Mouse (Mus musculus): ENCODE data around the gene Pecam1. TPM values are rescaled to one million over a fixed set of nuclear protein-coding genes. Genes with fewer than 3 reads are reported as not detected.

The Pecam1 gene
- total RNA-seq, 2 experiments from 2014 or later, result 37.1 to 43.8 TPM

DNA sequence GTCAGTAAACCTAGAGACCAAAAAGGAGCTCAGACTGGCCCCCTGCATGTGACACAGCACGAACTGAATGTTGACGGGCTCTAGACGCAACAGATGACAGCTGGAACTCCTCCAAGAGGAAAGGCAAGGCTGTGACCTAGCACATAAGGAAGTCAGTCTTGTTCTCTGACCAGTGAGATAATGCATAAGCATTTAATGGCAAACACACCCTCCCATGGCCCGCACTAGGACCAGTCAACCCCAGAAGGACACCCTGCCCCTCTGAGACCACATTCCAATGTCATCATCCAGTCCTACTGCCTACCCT lies 136.1 kb downstream of the Pecam1 start:
- TF ChIP-seq CTCF (IDR thresholded peaks at IDR 0.05), result no peak
- Histone ChIP-seq H3K27ac (peak overlapping the region; percentile 93), H3K4me3 (no peak overlapping the region)
- no peak for DNase-seq
- intact Hi-C loops (cut with DNase I), result loop anchor here (5.0 kb wide), 1 partner anchor 102 kb away; no protein-coding TSS in a partner anchor

DNA sequence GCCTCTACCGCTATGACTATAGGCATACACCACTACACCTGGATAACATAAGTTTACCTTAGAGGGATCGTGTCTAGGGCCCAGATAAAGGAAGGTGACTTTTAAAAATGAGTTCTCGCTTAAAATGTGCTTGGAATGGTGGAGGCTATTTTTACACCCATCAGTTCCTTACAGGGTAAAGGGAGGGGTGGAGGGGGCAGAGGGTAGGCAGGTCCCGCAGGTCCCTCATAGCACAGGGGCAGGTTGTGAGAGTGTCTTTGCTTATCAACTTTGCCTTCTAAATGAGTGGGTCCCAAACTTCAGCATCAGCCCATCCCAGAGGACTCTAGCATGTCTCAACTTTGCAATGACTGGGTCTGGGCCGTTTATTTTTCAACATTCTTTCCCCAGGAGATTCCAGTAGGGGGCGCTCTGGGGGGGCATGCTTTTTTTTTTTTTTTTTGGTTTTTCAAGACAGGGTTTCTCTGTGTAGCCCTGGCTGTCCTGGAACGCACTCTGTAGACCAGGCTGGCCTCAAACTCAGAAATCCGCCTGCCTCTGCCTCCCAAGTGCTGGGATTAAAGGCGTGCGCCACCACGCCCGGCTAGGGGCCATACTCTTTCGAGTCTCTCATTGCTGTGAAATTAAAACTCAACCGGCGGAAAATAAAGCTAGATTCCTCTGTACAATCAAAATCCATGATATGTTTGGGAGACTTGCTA lies 136.6 kb downstream of the Pecam1 start:
- intact Hi-C loops (cut with DNase I), result loop anchor here (5.0 kb wide), 1 partner anchor 101 kb away; no protein-coding TSS in a partner anchor
- no peak for DNase-seq
- peak overlapping the region; percentile 93 for H3K27ac ChIP-seq
- peak; percentile 48; the same call in 1 of the 2 replicates for TF ChIP-seq CTCF (IDR thresholded peaks at IDR 0.05)
- H3K4me3 ChIP-seq, result peak overlapping the region; percentile 93

DNA sequence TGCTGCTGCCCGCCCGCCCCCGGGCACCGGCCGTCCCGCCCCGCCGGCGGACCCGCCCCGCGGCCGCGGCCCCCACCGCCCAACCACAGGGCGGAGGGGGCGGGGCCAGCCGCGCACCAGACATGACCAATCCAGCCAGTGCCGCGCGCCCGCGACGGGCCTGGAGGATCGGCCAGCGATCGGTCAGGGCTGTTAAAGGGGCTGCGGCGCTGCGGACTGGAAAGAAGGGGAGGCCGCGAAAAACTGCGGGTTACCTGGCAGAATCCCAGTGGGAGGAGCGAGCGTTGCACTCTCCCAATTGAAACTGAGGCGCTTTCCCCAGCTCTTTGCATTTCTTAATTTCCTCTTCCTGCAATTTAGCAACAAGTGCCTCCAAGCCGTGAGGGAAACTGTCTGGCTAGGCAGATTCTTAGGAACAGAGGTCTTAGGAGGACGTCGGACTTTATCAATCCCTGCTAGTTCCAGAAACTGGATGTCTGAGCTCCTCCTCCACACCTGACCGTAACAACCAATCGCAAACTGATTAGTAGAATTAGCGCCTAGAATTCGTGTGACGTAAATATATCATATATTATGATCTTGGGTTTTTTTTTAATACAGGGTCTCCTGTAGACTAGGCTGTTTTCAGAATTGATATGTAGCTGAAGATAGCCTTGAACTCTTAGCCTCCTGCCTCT lies 137.3 kb downstream of the Pecam1 start, which contains the start of gene Tex2:
Gene Tex2 (minus strand): TSS at position 463 of the 677 bp plus-strand sequence.
- intact Hi-C loops (cut with DNase I), result loop anchor here (5.0 kb wide), 1 partner anchor 101 kb away; no protein-coding TSS in a partner anchor
- Histone ChIP-seq H3K4me3 (peak within 1 kb of the TSS; percentile 93), H3K27ac (peak within 1 kb of the TSS; percentile 97)
- no peak for TF ChIP-seq CTCF (IDR thresholded peaks at IDR 0.05)
- DNase-seq, result peak; percentile 99

DNA sequence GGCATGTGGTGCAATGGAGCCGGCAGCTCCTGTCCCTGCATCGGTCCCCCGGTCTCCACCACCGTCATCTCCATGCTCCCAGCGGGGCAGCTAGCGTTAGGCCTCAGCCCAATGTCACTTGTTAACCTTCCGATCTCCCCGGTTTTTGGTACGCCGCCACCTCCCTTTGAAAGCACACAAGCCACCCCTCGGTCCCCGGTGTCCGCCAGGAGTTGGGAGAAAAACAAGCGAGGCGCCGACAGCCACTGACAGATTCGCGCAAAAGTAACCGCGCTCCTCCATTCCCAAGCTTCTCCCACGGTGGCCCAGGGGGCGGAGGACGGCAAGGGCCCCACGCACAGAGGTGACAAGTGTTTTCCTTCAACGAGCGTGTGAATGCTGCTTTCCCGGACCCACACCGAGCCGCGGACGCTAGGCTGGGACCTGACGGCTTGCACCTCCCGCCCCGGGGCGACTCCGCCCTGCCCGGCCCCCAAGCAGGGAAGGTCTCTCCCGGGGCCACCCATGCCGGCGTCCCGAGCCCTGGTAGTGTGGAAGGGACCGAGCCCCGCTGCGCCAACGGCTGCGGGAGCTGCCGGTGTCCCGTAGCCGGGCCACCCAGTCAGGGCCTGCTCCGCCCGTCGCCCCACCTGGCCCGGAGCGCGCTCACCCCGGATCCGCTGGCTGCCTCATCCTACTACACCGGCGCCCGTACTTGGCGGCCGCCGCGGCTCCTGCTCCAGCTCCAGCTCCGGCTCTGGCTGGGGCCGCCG lies 138.0 kb downstream of the Pecam1 start:
- intact Hi-C loops (cut with DNase I), result loop anchor here (5.0 kb wide), 1 partner anchor 100 kb away; no protein-coding TSS in a partner anchor
- no peak for TF ChIP-seq CTCF (IDR thresholded peaks at IDR 0.05)
- H3K27ac ChIP-seq, result peak overlapping the region; percentile 97
- DNase-seq, result peak; percentile 72
- peak overlapping the region; percentile 93 for H3K4me3 ChIP-seq

DNA sequence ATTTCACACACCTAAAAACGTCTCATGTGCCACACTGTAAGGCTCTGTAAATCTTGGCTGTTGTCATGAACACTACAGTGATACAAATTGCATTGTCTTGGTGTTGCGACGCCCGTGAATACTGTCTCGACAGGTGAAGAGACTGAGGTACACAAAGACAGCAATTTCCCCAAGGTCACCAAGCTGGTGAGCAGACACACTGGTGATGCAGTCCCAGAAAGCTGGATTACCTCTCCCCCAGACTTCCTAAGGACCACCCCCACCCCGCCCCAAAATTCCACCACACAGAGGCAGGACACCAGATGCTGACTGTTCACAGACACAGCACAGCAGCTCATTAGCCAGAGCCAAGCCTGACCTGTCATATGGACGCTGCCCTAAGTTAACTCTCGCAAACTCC lies 140.7 kb downstream of the Pecam1 start:
- no peak for DNase-seq
- TF ChIP-seq CTCF (IDR thresholded peaks at IDR 0.05), result no peak
- Histone ChIP-seq H3K27ac (no peak overlapping the region), H3K4me3 (no peak overlapping the region)
- intact Hi-C loops (cut with DNase I), result loop anchor here (5.0 kb wide), 1 partner anchor 97 kb away; no protein-coding TSS in a partner anchor

DNA sequence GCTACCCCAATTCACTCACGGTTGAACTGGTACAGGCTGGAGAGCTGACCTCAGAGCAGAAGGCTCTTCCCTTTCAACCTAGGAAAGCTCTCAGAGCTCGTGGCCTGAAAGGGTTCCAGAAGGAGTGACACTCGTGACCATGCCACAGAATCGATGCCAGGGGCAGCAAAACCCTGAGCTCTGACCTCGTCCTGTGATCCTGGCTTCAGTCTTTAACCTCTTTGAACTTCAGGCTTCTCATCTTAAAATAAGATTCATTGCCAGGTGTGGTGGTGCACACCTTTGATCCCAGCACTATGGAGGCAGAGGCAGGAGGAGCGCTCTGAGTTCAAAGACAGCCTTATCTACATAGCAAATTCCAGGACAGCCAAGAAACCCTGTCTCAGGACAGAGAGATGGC lies 143.1 kb downstream of the Pecam1 start:
- no peak for TF ChIP-seq CTCF (IDR thresholded peaks at IDR 0.05)
- intact Hi-C loops (cut with DNase I), result no loop called here
- no peak for DNase-seq
- no peak overlapping the region for H3K27ac ChIP-seq
- H3K4me3 ChIP-seq, result no peak overlapping the region

DNA sequence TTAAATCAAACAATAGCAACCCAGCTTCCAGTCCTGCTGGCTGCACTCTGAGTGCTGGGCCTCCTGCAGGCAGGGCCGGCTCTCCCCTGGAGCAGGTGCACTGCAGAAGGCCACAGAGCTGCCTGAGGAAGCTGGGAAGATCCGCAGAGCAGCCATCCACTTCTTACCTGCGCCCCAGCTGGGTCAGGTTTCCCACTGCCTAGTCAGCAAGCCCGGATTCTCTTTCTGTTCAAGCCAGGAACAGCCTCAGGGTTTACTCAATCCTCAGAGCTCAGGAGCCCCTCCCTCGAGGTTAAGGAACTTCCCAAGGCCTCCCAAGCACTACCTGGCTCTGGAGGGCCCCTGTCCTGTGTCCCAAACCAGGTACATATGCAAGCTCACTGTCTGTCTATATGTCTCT lies 144.4 kb downstream of the Pecam1 start:
- TF ChIP-seq CTCF (IDR thresholded peaks at IDR 0.05), result no peak
- intact Hi-C loops (cut with DNase I), result no loop called here
- Histone ChIP-seq H3K4me3 (no peak overlapping the region), H3K27ac (peak overlapping the region; percentile 53)
- peak; percentile 48 for DNase-seq

Small RNAs within 50 kb of the gene (microRNA-seq; reads per million reads assigned to microRNA genes)
- not detected for gene Gm25994
- gene Mir3064, result 3.6 reads per million

Other genes starting within 250 kb of the Pecam1 start
- 10 to 100 TPM; 59.2 to 65.5 TPM for gene Tex2, start 137.2 kb downstream of the Pecam1 start, total RNA-seq (2021)
- gene Milr1, start 598 bp upstream of the Pecam1 start, total RNA-seq (2021), result not detected
- 1 to 10 TPM; 2.4 to 3.3 TPM for gene Polg2, start 28.9 kb upstream of the Pecam1 start, total RNA-seq (2021)
- 100 to 1,000 TPM; 261 to 265 TPM for gene Ddx5, start 38.6 kb upstream of the Pecam1 start, total RNA-seq (2021)
- 1 to 10 TPM; 3.7 to 5.6 TPM for gene Cep95, start 38.6 kb upstream of the Pecam1 start, total RNA-seq (2021)
- 10 to 100 TPM; 26.5 to 32.2 TPM for gene Smurf2, start 170.1 kb upstream of the Pecam1 start, total RNA-seq (2021)
- gene Kpna2, start 248.9 kb upstream of the Pecam1 start, total RNA-seq (2021), result 10 to 100 TPM; 13.2 to 16.2 TPM